22 mouse cellular contexts compared by ENCODE assay signal in genomic region chr2:59523526-59523925, GRCm38 (mm10). TPM values are rescaled to one million over a fixed set of nuclear protein-coding genes. Genes with fewer than 3 reads are reported as not detected.
"Had no signal": no experiment of that assay in that cellular context is flagged by ENCODE, and none has a peak within 500 bp of the region (broad histone marks: within the 10 kb centered on the region; RNA-seq: fewer than 3 reads in every experiment).

No protein-coding gene starts in this region.

- DNase-seq: kidney, postnatal 10 days; kidney, postnatal 36 days; layer of hippocampus, postnatal 36 days; liver; lung, adult 18-20 months; lung, postnatal 14 days; lung, postnatal 4 days; midbrain, embryonic 14.5 days; thymus, adult 18-20 months; thymus, postnatal 36 days had no signal

- H3K27me3 ChIP-seq: kidney, embryonic 15.5 days; limb, embryonic 13.5 days; liver, embryonic 12.5 days; liver, embryonic 15.5 days; stomach, embryonic 15.5 days had no signal

- H3K4me1 ChIP-seq: liver, embryonic 15.5 days; stomach, embryonic 15.5 days had no signal

- H3K9ac ChIP-seq: kidney, embryonic 15.5 days; limb, embryonic 13.5 days; liver, embryonic 12.5 days; liver, embryonic 15.5 days; stomach, embryonic 15.5 days had no signal

- H3K9me3 ChIP-seq: kidney, embryonic 15.5 days; limb, embryonic 13.5 days; liver, embryonic 12.5 days; liver, embryonic 15.5 days; stomach, embryonic 15.5 days had no signal

- H3K27ac ChIP-seq: kidney, embryonic 15.5 days; left cerebral cortex, adult 2 months; limb, embryonic 13.5 days; liver, embryonic 12.5 days; liver, embryonic 15.5 days; stomach, embryonic 15.5 days had no signal

- H3K4me3 ChIP-seq: kidney, embryonic 15.5 days; left cerebral cortex, adult 2 months; limb, embryonic 13.5 days; liver, embryonic 12.5 days; liver, embryonic 15.5 days; stomach, embryonic 15.5 days had no signal

- H3K36me3 ChIP-seq: kidney, embryonic 15.5 days; limb, embryonic 13.5 days; liver, embryonic 12.5 days; liver, embryonic 15.5 days; stomach, embryonic 15.5 days had no signal

- ATAC-seq: liver, embryonic 12.5 days had no signal

RNA-seq across cellular contexts. Expression of gene Dapl1, which starts 39.1 kb away (rescaled TPM):
- total RNA-seq: layer of hippocampus, postnatal 36 days; megakaryocyte progenitor cell, adult 5-6 weeks; megakaryocyte-erythroid progenitor cell, adult 5-6 weeks; midbrain, postnatal 0 days had no signal
- polyA plus RNA-seq: liver, embryonic 12.5 days; liver, embryonic 15.5 days; neural tube, embryonic 11.5 days; neural tube, embryonic 14.5 days; small intestine, adult 2 months had no signal
